Mouse (Mus musculus) E14TG2a.4 (cell line): ENCODE data around the gene Wdr93.

Experiments used
- CTCF ChIP-seq: conservative IDR thresholded peaks from 2 replicates; pipeline ENCODE4 v1.5.1; 2014; ENCODE audit warnings: low read length
- NANOG ChIP-seq: IDR thresholded peaks from 2 replicates; pipeline ENCODE4 v1.6.1; 2014; ENCODE audit warnings: borderline replicate concordance, low read length, mixed read lengths
- POU5F1 ChIP-seq: IDR thresholded peaks from 2 replicates; pipeline ENCODE4 v1.6.1; 2014; ENCODE audit warnings: low read length, borderline replicate concordance

- TF ChIP-seq CTCF (no peak), POU5F1 (no peak), NANOG (no peak)
Observed at GRCm38 (mm10) chr7:79696495-79696894, 46.5 kb upstream of the Wdr93 start.
